Mouse (Mus musculus) myocyte (in vitro differentiated cells): ENCODE measurements around the gene Stxbp5. TPM values are rescaled to one million over a fixed set of nuclear protein-coding genes. Genes with fewer than 3 reads are reported as not detected.

Experiments
- H3K27me3 ChIP-seq: one replicate; pipeline ENCODE4 v1.6.1; 2011; ENCODE audit not compliant: control insufficient read depth, insufficient read depth, insufficient read length
- H3K36me3 ChIP-seq: one replicate; pipeline ENCODE4 v1.6.1; 2011; ENCODE audit not compliant: control insufficient read depth, insufficient read depth
- H3K4me2 ChIP-seq: one replicate; pipeline ENCODE4 v1.6.1; 2011; ENCODE audit warnings: low read depth, control low read depth
- H3K4me3 ChIP-seq: one replicate; pipeline ENCODE4 v1.5.1; 2011; ENCODE audit warnings: mild to moderate bottlenecking, control low read depth, moderate library complexity
- H3K79me2 ChIP-seq: one replicate; pipeline ENCODE4 v1.6.1; 2011; ENCODE audit not compliant: control insufficient read depth, insufficient read depth
- H3ac ChIP-seq: one replicate; pipeline ENCODE4 v1.6.1; 2011; ENCODE audit not compliant: control insufficient read depth, insufficient read length
- CEBPB ChIP-seq: IDR thresholded peaks from 2 replicates; pipeline ENCODE4 v1.6.1; 2011; ENCODE audit warnings: mild to moderate bottlenecking, moderate library complexity; ENCODE audit not compliant: poor library complexity, insufficient read depth, severe bottlenecking
- E2F4 ChIP-seq: IDR thresholded peaks from one replicate; pipeline ENCODE4 v1.6.1; 2011; ENCODE audit warnings: mild to moderate bottlenecking, control low read depth, moderate library complexity; ENCODE audit not compliant: insufficient read depth
- MAX ChIP-seq: IDR thresholded peaks from one replicate; pipeline ENCODE4 v1.6.1; 2011; ENCODE audit warnings: low read depth, mild to moderate bottlenecking, control low read depth
- MYOD1 ChIP-seq, 3 experiments: IDR thresholded peaks; one replicate each; pipeline ENCODE4 v1.6.1; 2011; ENCODE audit warnings: control low read depth in 2 of 3, low read depth in 2 of 3, mild to moderate bottlenecking in 2 of 3, moderate library complexity in 1 of 3; ENCODE audit not compliant: insufficient read length in 2 of 3, control insufficient read depth in 1 of 3
- MYOG ChIP-seq, 3 experiments: IDR thresholded peaks; one replicate each; pipeline ENCODE4 v1.6.1; 2011; ENCODE audit warnings: control low read depth in 2 of 3, low read depth in 2 of 3, mild to moderate bottlenecking in 2 of 3; ENCODE audit not compliant: insufficient read length in 2 of 3, control insufficient read depth in 1 of 3, insufficient read depth in 1 of 3
- POLR2A ChIP-seq: IDR thresholded peaks from one replicate; pipeline ENCODE4 v1.6.1; 2011; ENCODE audit warnings: low read depth, mild to moderate bottlenecking, control low read depth, moderate library complexity; ENCODE audit not compliant: insufficient read length
- POLR2AphosphoS2 ChIP-seq: IDR thresholded peaks from one replicate; pipeline ENCODE4 v1.6.1; 2011; ENCODE audit warnings: low read depth, control low read depth; ENCODE audit not compliant: insufficient read length
- REST ChIP-seq: IDR thresholded peaks from one replicate; pipeline ENCODE4 v1.6.1; 2011; ENCODE audit warnings: mild to moderate bottlenecking, control low read depth, moderate library complexity; ENCODE audit not compliant: insufficient read depth, insufficient read length
- SRF ChIP-seq: IDR thresholded peaks from one replicate; pipeline ENCODE4 v1.6.1; 2011; ENCODE audit warnings: low read depth; ENCODE audit not compliant: control insufficient read depth, insufficient read length
- TCF12 ChIP-seq: IDR thresholded peaks from one replicate; pipeline ENCODE4 v1.6.1; 2011; ENCODE audit warnings: mild to moderate bottlenecking, control low read depth; ENCODE audit not compliant: poor library complexity, insufficient read depth, severe bottlenecking
- TCF3 ChIP-seq: IDR thresholded peaks from one replicate; pipeline ENCODE4 v1.6.1; 2011; ENCODE audit warnings: low read depth, control low read depth; ENCODE audit not compliant: insufficient read length
- USF1 ChIP-seq: IDR thresholded peaks from one replicate; pipeline ENCODE4 v1.6.1; 2011; ENCODE audit warnings: low read depth, mild to moderate bottlenecking, control low read depth, moderate library complexity
- polyA plus RNA-seq: library from polyadenylated mRNA; unstranded; fragments of >200 nt; fragmentation: generic; extraction: Trizol; gene quantifications from one replicate; pipeline ENCODE4 v1.2.1, GENCODE M21; 2012; ENCODE audit warnings: missing spikeins

Stxbp5 gene
- polyA plus RNA-seq, 1 experiment: 4.2 TPM

DNA sequence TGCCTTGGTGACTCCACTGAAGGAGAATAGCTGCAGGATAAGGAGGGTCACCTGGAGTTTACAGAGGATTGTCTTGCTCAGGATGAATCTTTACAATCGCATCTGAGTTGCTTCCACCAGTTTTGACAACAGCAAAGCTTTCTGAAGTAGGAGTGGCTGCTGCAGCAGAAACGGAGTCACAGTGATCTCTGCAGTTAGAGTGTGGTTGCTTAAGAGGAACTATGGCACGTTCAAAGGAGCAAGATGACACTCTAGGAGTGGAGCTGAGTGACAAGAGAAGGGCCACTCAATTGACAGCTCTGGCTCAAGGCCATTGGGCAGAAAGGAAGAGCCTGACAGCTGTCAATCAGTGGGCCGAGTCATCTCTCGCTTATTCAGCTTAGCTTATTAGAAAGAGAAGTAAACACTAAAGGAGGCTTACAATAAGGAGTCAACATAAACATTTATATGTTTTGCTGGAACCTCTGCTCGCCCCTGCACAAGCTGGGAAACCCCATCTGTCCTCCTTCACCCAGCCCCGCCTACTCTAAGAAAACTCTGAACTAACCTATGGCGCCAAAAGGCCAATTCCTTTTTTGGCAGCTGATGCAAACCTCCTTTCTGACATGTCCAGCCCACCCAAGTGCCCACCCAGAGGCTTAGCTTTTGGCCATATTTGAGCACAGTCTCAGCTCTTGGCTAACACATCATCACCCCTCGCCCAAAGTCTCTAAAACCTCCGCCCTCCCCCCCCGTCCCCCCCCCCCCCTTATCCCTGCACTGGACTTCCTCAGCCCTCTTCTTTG is 178.2 kb downstream of the Stxbp5 start:
- TF ChIP-seq USF1 (no peak), MYOD1 (IDR thresholded peaks at IDR 0.05; ENCODE audit: control insufficient read depth in 1 of 3, insufficient read length in 2 of 3, low read depth in 2 of 3) (no peak), REST (no peak), POLR2AphosphoS2 (no peak), TCF12 (no peak), SRF (no peak), POLR2A (no peak), CEBPB (no peak), MYOG (IDR thresholded peaks at IDR 0.05; ENCODE audit: control insufficient read depth in 1 of 3, insufficient read depth in 1 of 3, insufficient read length in 2 of 3, low read depth in 2 of 3) (no peak)
- Histone ChIP-seq H3K4me2 (no peak overlapping the region), H3ac (no peak overlapping the region), H3K36me3 (no peaks in the 10 kb centered on the region), H3K4me3 (no peak overlapping the region), H3K79me2 (no peaks in the 10 kb centered on the region), H3K27me3 (no peaks in the 10 kb centered on the region)

DNA sequence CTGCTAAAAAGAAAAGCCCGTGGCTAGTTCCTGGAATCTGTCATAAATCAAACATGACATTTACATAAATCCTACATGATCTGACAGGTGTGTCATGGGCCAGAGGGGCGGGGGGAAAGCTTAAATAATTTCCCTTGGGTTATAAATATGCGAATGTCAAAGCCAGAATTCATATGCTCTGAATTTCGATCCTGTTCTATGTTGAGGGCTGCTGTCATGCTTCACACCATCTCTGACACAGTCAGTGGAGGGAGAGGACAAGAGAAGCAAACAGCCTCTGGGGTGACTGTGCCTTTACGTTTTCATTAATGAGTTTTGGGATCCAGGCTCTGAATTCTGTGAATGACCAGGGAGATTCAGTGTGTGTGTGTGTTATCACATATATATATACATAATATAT is 180.9 kb downstream of the Stxbp5 start:
- Histone ChIP-seq H3K4me2 (no peak overlapping the region), H3K27me3 (no peaks in the 10 kb centered on the region), H3K4me3 (no peak overlapping the region), H3K79me2 (no peaks in the 10 kb centered on the region), H3ac (no peak overlapping the region), H3K36me3 (no peaks in the 10 kb centered on the region)
- no peak for TF ChIP-seq MYOD1 (IDR thresholded peaks at IDR 0.05; ENCODE audit: control insufficient read depth in 1 of 3, insufficient read length in 2 of 3, low read depth in 2 of 3)
- TF ChIP-seq MYOG (IDR thresholded peaks at IDR 0.05; ENCODE audit: control insufficient read depth in 1 of 3, insufficient read depth in 1 of 3, insufficient read length in 2 of 3, low read depth in 2 of 3): no peak
- no peak for TF ChIP-seq POLR2AphosphoS2
- TF ChIP-seq USF1: no peak
- TF ChIP-seq SRF: no peak
- no peak for TF ChIP-seq CEBPB
- no peak for TF ChIP-seq MAX
- no peak for TF ChIP-seq TCF3
- TF ChIP-seq POLR2A: no peak
- no peak for TF ChIP-seq REST
- TF ChIP-seq E2F4: no peak
- TF ChIP-seq TCF12: no peak

DNA sequence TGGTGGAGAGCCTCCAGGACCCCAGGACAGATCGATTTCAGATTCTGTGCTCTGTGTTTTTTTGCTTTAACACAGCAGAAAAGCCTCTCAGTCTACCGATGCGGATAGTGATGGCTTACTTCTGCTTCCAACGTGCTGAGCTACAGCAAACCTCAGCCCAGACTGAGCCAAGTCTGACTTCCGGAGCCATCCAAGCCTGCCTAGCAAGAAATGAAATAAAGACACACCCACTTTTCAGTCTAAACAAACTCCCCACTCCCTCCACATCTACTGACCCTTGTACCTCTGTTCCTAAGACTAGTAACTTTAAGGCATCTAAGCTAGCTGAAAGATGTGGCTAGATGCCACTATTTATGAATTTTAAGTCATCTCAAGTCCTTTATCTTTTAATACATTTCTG is 182.8 kb downstream of the Stxbp5 start:
- Histone ChIP-seq H3K4me3 (no peak overlapping the region), H3K36me3 (no peaks in the 10 kb centered on the region), H3ac (no peak overlapping the region), H3K4me2 (no peak overlapping the region), H3K27me3 (no peaks in the 10 kb centered on the region), H3K79me2 (no peaks in the 10 kb centered on the region)
- TF ChIP-seq MAX (no peak), CEBPB (no peak), TCF12 (no peak), USF1 (no peak), POLR2AphosphoS2 (no peak), SRF (no peak), E2F4 (no peak), TCF3 (no peak), MYOD1 (IDR thresholded peaks at IDR 0.05; ENCODE audit: control insufficient read depth in 1 of 3, insufficient read length in 2 of 3, low read depth in 2 of 3) (no peak), MYOG (IDR thresholded peaks at IDR 0.05; ENCODE audit: control insufficient read depth in 1 of 3, insufficient read depth in 1 of 3, insufficient read length in 2 of 3, low read depth in 2 of 3) (no peak), POLR2A (no peak), REST (no peak)

Other genes starting within 250 kb of the Stxbp5 start
- not detected for gene Samd5, start 225.9 kb downstream of the Stxbp5 start, polyA plus RNA-seq